Mouse (Mus musculus): ENCODE results near the gene Dyrk1a. TPM values are rescaled to one million over a fixed set of nuclear protein-coding genes. Genes with fewer than 3 reads are reported as not detected.
A peak's percentile ranks its signal among the peaks of the same experiment; 100 is the strongest.

Dyrk1a gene
- 20.7 TPM for polyA plus RNA-seq (2012; fragmentation: generic; extraction: Trizol)

GRCm38 (mm10) chr16:94569229-94570176, at the start of gene Dyrk1a:
Gene Dyrk1a (plus strand): TSS chr16:94570010.
- Histone ChIP-seq H3K36me3 (ENCODE audit: control insufficient read depth, insufficient read depth) (no peaks in the 10 kb centered on the region), H3K4me3 (peak within 1 kb of the TSS; percentile 47), H3ac (ENCODE audit: control insufficient read depth, insufficient read length) (peak within 1 kb of the TSS; percentile 99), H3K4me2 (ENCODE audit: low read depth) (peak within 1 kb of the TSS; percentile 90), H3K79me2 (ENCODE audit: control insufficient read depth, insufficient read depth) (peaks cover 40% of the 10 kb centered on the region), H3K27me3 (ENCODE audit: control insufficient read depth, insufficient read depth, insufficient read length) (no peaks in the 10 kb centered on the region)
- peak in 1 of 3 experiments; percentile 31 for TF ChIP-seq MYOG (IDR thresholded peaks at IDR 0.05; ENCODE audit: control insufficient read depth in 1 of 3, insufficient read depth in 1 of 3, insufficient read length in 2 of 3, low read depth in 2 of 3)
- no peak for TF ChIP-seq E2F4 (IDR thresholded peaks at IDR 0.05; ENCODE audit: insufficient read depth)
- TF ChIP-seq CEBPB (IDR thresholded peaks at IDR 0.05; ENCODE audit: insufficient read depth, poor library complexity, severe bottlenecking) = no peak
- no peak for TF ChIP-seq MAX (IDR thresholded peaks at IDR 0.05; ENCODE audit: low read depth)
- no peak for TF ChIP-seq SRF (IDR thresholded peaks at IDR 0.05; ENCODE audit: control insufficient read depth, insufficient read length, low read depth)
- TF ChIP-seq REST (IDR thresholded peaks at IDR 0.05; ENCODE audit: insufficient read depth, insufficient read length) = no peak
- peak in 1 of 3 experiments; percentile 37 for TF ChIP-seq MYOD1 (IDR thresholded peaks at IDR 0.05; ENCODE audit: control insufficient read depth in 1 of 3, insufficient read length in 2 of 3, low read depth in 2 of 3)
- TF ChIP-seq TCF3 (IDR thresholded peaks at IDR 0.05; ENCODE audit: insufficient read length, low read depth) = no peak
- peak; percentile 42 for TF ChIP-seq POLR2AphosphoS2 (IDR thresholded peaks at IDR 0.05; ENCODE audit: insufficient read length, low read depth)
- TF ChIP-seq POLR2A (IDR thresholded peaks at IDR 0.05; ENCODE audit: insufficient read length, low read depth) = peak; percentile 73
- peak; percentile 98 for TF ChIP-seq USF1 (IDR thresholded peaks at IDR 0.05; ENCODE audit: low read depth)
- no peak for TF ChIP-seq TCF12 (IDR thresholded peaks at IDR 0.05; ENCODE audit: insufficient read depth, poor library complexity, severe bottlenecking)

GRCm38 (mm10) chr16:94523594-94524377, 46.0 kb upstream of the Dyrk1a start:
- Histone ChIP-seq H3K79me2 (ENCODE audit: control insufficient read depth, insufficient read depth) (peaks cover 38% of the 10 kb centered on the region), H3ac (ENCODE audit: control insufficient read depth, insufficient read length) (no peak overlapping the region), H3K4me3 (no peak overlapping the region), H3K4me2 (ENCODE audit: low read depth) (peak overlapping the region; percentile 48), H3K27me3 (ENCODE audit: control insufficient read depth, insufficient read depth, insufficient read length) (no peaks in the 10 kb centered on the region), H3K36me3 (ENCODE audit: control insufficient read depth, insufficient read depth) (no peaks in the 10 kb centered on the region)
- TF ChIP-seq POLR2AphosphoS2 (IDR thresholded peaks at IDR 0.05; ENCODE audit: insufficient read length, low read depth) (peak; percentile 44), MYOG (IDR thresholded peaks at IDR 0.05; ENCODE audit: control insufficient read depth in 1 of 3, insufficient read depth in 1 of 3, insufficient read length in 2 of 3, low read depth in 2 of 3) (no peak)

DNA sequence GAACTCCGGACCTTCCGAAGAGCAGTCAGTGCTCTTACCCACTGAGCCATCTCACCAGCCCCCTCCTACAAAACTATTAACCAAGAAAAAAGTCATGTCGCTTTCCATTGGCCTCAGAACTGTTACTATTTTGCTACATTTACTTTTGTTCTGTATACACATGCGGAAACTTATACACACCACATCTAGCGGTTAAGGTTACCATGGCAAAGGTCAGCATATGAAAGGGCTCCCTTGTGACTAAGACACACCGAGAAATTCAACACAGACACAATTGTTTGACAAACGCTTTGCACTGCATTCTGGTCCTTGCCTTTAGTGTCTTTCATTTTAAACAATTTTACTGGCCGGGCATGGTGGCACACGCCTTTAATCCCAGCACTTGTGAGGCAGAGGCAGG, 45.1 kb upstream of the Dyrk1a start:
- Histone ChIP-seq H3K36me3 (ENCODE audit: control insufficient read depth, insufficient read depth) (no peaks in the 10 kb centered on the region), H3K27me3 (ENCODE audit: control insufficient read depth, insufficient read depth, insufficient read length) (no peaks in the 10 kb centered on the region), H3ac (ENCODE audit: control insufficient read depth, insufficient read length) (no peak overlapping the region), H3K4me2 (ENCODE audit: low read depth) (peak overlapping the region; percentile 97), H3K4me3 (peak overlapping the region; percentile 78), H3K79me2 (ENCODE audit: control insufficient read depth, insufficient read depth) (peaks cover 38% of the 10 kb centered on the region)
- TF ChIP-seq REST (IDR thresholded peaks at IDR 0.05; ENCODE audit: insufficient read depth, insufficient read length) (no peak), MYOD1 (IDR thresholded peaks at IDR 0.05; ENCODE audit: control insufficient read depth in 1 of 3, insufficient read length in 2 of 3, low read depth in 2 of 3) (no peak), POLR2A (IDR thresholded peaks at IDR 0.05; ENCODE audit: insufficient read length, low read depth) (no peak), MYOG (IDR thresholded peaks at IDR 0.05; ENCODE audit: control insufficient read depth in 1 of 3, insufficient read depth in 1 of 3, insufficient read length in 2 of 3, low read depth in 2 of 3) (no peak), TCF12 (IDR thresholded peaks at IDR 0.05; ENCODE audit: insufficient read depth, poor library complexity, severe bottlenecking) (no peak)

GRCm38 (mm10) chr16:94525955-94526343, 43.9 kb upstream of the Dyrk1a start:
- peaks cover 38% of the 10 kb centered on the region for H3K79me2 ChIP-seq (ENCODE audit: control insufficient read depth, insufficient read depth)
- H3K4me2 ChIP-seq (ENCODE audit: low read depth) = peak overlapping the region; percentile 97
- no peaks in the 10 kb centered on the region for H3K36me3 ChIP-seq (ENCODE audit: control insufficient read depth, insufficient read depth)
- peak overlapping the region; percentile 78 for H3K4me3 ChIP-seq
- no peaks in the 10 kb centered on the region for H3K27me3 ChIP-seq (ENCODE audit: control insufficient read depth, insufficient read depth, insufficient read length)
- H3ac ChIP-seq (ENCODE audit: control insufficient read depth, insufficient read length) = peak overlapping the region; percentile 61
- peak; percentile 33 for TF ChIP-seq POLR2A (IDR thresholded peaks at IDR 0.05; ENCODE audit: insufficient read length, low read depth)
- TF ChIP-seq POLR2AphosphoS2 (IDR thresholded peaks at IDR 0.05; ENCODE audit: insufficient read length, low read depth) = peak; percentile 29
- no peak for TF ChIP-seq MYOD1 (IDR thresholded peaks at IDR 0.05; ENCODE audit: control insufficient read depth in 1 of 3, insufficient read length in 2 of 3, low read depth in 2 of 3)
